Mouse (Mus musculus) embryo, embryonic 11 days (tissue): Measurements from ENCODE around the gene Prlr.
A peak's percentile ranks its signal among the peaks of the same experiment; 100 is the strongest.

Experiments used
- DNase-seq: peaks from one replicate; pipeline ENCODE4 v3.0.0-alpha.2; 2015

Prlr gene

DNA sequence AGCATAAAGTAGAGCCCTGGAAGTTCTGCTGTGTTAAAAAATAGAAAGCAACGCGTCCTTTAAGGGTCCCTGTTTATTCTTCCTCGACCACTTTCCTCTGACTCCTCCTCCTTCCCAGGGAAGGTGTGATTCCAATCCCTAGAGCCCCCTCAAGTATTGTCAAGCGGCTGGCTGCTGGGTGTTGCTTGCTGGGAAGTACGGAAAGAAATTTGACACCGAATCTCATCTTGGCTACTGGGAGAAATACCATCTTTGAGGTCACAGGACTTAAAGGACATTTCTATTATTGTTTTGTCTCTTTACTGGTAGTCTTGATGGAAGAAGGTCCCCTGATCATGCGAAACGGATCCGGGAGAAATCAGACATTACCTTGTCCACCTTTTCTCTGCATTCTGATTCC lies at the start of gene Prlr:
Gene Prlr (plus strand): TSS at position 156 of the 400 bp plus-strand sequence.
- DNase-seq, result peak; percentile 37

DNA sequence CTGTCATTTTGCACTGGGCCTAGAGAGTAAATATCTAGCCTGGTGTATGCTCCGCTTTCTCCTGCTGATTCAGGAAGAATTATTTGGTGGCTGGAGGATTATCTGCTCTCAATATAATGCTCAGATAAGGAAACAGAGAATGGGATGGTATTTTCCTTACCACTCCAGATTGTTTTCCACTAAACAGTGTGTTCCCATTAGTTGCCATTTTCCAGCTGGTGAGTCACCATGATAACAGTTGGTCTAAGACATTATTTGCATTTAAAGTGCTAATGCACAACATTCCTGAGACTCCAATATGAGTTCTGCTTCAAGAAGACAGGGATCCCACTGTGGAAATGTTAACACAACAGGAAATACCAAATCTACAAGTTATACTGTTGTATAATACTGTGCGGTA lies 43.3 kb upstream of the Prlr start:
- DNase-seq, result no peak

GRCm38 (mm10) chr15:10134889-10135288 lies 42.1 kb upstream of the Prlr start:
- DNase-seq, result no peak

- DNase-seq, result no peak
These were observed 32.5 kb upstream of the Prlr start for GRCm38 (mm10) chr15:10144520-10144919.

- DNase-seq, result no peak
These were observed 28.8 kb upstream of the Prlr start for GRCm38 (mm10) chr15:10148196-10148595.

GRCm38 (mm10) chr15:10160663-10161062 lies 16.4 kb upstream of the Prlr start:
- no peak for DNase-seq

DNA sequence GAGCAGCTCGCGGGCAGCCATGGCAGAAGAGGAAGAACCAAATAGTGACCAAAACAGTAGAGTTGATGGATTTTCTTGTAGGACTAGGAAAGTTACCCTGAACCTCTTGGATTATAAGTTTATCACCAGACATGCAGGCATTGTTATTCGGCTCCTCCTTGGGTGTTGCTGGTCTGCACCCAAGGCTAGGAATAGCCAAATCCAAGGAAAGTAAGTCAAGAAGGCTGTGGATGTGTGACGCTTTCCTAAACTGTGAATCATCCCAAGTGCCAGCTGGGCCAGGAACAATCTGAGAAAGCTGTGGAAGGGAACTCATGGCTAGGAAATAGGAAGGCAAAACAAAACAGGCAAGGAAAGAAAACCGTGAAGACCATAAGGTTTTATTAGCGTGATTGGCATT lies 2.0 kb upstream of the Prlr start:
- no peak for DNase-seq

DNA sequence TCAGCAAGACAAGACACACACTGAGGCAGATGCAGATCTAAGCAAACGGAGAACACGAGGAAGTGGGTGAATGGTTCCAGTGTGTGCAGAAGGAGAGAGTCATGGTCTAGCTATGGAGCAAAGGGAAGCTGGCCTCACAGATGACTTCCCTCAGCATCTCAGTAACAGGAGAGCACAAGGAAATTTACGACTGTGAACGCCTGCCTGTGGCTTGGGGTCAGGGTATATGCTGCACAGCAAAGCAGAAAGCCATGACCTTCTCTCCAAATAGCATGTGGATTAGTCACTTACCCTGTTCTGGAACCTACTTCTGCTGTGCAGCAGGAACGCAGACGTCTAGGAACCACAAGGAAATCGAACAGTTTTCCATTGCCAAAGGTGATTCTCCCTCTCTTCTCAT lies 1.4 kb upstream of the Prlr start:
- peak; percentile 1 for DNase-seq

DNA sequence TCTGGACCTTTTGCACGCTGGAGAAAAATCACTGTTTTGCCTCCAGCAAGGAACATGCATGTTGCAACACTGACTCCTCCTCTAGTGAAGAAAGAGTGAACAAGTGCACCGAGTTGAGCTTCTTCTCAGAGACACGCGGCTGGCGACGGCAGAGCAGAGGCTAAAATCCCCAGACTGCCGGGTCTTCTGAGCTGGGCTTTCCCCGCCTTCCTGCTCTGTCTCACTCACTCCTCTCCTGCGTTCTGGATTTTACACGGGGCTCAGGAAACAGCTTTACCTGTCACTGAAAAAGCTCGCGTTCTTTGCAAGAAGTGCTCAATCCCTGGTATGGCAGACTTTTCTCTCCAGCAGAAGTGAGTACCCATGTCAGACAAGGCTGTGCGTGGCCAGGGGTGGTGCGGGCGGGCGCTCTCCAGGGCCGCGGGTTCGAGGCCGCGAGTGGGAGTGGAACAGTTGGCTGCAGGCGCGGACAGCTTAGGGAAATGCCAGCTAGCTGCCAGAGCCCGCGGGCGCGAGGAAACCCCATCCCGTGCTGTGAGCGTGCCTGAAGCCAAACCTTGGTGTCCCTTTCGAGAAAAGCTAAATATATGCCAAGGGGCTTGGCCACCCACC lies 587 bp downstream of the Prlr start:
- peak; percentile 54 for DNase-seq

- DNase-seq, result peak; percentile 7
These were observed 1.1 kb downstream of the Prlr start for GRCm38 (mm10) chr15:10178131-10178566.

DNA sequence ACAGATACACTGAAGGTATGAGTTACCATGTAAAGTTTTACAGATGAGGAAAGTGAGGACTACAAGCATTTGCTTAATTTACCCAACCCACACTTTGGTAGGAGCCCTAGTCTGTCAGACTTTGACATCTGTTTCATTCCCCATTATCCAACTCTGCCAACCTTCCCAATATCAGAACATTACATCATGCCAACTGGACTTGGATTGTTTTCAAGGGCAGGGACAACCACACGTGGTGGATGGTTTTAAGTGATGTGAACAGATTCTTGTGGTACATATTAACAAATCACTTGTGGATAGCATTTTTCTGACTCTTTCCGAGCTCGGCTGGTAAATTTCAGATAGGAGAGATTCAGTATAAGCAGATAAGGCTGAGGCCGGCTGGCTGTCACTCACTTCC lies 3.7 kb downstream of the Prlr start:
- no peak for DNase-seq

DNA sequence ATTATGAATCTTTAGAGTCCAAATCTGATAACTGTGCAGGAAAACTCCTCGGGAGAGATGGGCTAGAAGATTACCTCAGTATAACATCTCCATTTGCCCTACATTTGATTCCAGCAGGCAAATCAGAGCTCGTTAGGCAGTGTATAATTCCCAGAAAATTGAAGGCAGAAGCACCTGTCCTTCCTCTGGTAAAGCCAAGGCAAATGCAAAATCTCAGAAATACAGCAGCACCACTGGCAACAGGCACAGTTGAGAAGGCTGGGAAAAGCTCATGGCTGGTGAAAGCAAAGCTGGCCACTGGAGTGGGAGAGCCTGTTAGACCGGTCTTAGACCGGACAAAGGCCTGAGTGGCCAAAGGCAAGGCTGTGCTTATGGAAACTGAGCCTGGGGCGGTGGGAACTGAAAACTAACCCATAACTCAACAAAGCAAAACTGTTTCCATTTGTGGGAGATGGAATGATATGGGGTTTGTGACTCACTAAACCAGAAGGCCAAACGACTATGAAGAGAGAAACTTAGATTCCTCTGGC lies 15.1 kb downstream of the Prlr start:
- DNase-seq, result no peak

GRCm38 (mm10) chr15:10200991-10201390 lies 24.0 kb downstream of the Prlr start:
- DNase-seq, result no peak

DNA sequence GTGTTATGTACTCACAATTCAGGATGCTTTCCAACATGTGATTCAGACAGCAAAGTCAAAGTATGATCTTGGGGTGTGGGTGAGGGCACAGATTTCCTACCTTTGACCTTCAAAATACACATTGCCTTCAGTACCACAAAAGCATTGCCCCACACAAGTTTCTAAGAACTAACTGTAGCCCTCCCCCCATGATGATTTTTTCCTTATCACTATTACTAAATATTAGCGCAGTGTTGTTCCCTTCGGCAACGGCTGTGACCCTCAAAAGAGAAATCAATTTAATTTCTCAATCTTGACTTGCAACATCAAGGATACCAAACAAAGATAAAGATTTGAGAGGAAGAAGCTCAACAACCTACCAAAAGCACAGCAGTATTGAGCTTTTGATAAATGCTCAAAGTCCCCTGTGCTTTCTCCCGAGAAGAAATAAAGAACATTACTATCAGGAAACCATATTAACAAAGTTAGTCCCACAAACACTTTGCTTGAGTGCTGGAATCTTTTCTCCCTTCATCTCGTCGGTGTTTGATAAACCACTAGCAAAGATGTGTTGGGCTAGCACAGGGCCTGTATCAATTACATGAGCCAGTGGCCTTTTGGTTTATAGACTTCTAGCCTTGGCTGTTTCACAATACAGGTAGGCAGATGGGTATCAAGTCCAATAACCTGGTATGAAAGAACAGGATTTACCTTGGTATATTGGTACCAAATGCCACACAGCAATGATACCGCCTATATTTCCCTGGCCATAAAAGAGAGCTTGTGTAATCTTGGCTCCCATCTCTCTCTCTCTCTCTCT lies 25.7 kb downstream of the Prlr start:
- no peak for DNase-seq

DNA sequence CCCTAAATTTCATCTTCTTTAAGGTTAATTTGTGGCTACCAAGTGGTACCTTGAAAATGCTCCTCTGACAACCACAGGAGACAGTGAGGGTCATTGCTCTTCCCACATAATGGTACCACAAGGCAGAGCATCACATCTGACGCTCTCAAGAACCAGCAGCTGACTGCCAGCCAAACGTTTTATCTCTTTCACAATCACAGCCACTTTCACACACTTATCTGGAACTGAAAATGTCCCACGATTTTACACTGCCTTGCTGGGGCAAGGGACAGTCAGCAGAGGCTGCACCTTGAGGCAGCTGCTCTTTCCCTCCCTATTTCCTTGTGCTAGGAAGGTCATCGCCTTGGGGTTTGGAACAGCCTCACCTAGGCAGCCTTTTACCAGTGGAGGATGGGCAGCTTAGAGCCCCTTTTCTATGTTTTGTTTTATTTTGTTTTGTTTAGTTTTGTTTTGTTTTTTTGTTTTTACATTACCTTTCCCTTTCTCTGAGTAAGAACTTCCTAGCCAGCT lies 33.3 kb downstream of the Prlr start:
- no peak for DNase-seq

DNA sequence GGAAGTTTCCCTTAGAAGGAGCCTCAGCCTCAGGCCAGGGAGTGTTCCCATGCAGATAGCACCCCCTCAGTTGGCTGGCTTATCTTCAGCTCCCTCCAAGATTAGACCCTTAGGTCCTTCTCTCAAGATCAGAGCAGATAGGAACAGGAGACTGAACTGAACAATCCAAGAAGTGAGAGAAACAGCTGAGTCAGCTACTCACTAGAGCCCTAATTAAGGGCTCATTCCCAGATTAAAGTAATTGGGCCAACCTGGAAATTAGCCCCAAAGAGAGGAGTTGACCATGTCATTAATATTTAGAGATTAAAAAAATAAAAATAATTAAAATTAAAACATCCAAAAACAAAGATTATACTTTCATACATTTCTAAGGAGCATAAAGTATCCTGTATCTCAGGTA lies 35.0 kb downstream of the Prlr start:
- DNase-seq, result no peak

DNA sequence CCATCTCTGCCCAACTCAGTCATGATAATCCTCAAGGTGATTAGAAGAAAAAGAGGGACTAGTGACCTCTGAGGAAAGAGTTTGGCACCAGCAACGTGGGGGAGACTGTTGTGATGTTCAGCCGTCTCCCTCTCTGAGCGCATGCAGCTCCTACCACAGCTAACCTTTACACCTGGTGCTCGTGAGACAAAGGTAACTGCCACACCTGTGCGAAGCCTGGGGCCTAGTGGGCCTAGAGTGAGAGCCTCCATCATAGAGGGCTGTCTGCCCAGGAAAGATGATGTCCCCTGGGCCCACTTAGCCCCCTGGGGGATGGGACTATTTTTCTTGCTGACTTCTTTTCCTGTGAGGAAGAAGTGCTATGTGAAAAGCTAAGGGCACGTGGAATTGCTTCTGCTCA lies 36.2 kb downstream of the Prlr start:
- DNase-seq, result no peak

GRCm38 (mm10) chr15:10213710-10214109 lies 36.7 kb downstream of the Prlr start:
- DNase-seq, result no peak

DNA sequence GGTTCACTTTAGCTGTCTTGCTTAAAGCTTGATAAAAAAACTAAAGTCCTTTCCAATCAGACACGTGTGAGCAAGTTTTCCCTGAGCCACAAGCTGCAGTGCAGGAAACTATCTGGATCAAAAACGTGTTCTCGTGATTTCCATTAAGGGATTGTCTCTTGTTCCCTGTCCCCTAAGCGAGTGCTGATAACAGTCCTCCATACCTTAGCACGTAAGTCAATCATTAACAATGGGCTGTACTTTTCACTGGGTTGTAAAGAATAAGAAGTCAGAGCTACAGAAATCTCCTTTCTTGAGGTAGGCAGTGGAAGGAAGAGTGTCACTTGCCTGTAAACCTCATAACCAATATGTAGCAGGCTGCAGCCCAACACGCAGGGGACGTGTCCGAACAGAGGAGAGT lies 38.7 kb downstream of the Prlr start:
- DNase-seq, result no peak

GRCm38 (mm10) chr15:10216189-10216588 lies 39.2 kb downstream of the Prlr start:
- DNase-seq, result no peak

- DNase-seq, result no peak
These were observed 46.6 kb downstream of the Prlr start for GRCm38 (mm10) chr15:10223614-10224155.

DNA sequence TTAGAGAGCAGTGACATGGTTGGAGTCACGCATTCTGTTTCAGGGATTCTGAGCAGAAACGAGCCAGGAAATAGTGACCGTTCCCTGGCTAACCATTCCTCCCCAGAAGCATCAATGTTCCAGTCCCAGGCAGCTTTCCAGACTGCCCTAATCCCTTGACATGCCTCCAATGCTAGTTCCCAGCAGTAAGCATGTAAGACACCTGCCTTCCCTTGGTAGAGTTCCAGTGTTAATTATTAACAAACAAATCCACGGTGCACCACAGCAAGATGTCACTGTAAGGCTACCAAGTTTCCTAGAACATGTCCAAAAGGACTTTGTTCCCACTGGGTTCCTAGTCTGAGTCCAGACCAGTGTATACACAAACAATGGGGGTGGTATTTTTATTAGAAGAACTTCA lies 48.7 kb downstream of the Prlr start:
- no peak for DNase-seq

GRCm38 (mm10) chr15:10228636-10229035 lies 51.6 kb downstream of the Prlr start:
- DNase-seq, result no peak

GRCm38 (mm10) chr15:10235977-10236376 lies 58.9 kb downstream of the Prlr start:
- no peak for DNase-seq
